Mouse (Mus musculus) gonadal fat pad, adult 2 months (tissue): Measurements from ENCODE around the gene BC030867. TPM values are rescaled to one million over a fixed set of nuclear protein-coding genes. Genes with fewer than 3 reads are reported as not detected.

Experiments
- polyA plus RNA-seq: library from polyadenylated mRNA; depleted of rRNA; stranded (reverse); fragments of >200 nt; gene quantifications from 2 replicates; pipeline ENCODE4 v1.2.3, GENCODE M21; 2012; rRNA removed

Gene BC030867
- polyA plus RNA-seq, 1 experiment = 1.1 TPM

Other genes starting within 250 kb of the BC030867 start
- 23.2 and 37.9 TPM in 2 replicates for gene Mpp3, start 220.4 kb upstream of the BC030867 start, polyA plus RNA-seq
- gene Cd300lg, start 207.4 kb upstream of the BC030867 start, polyA plus RNA-seq = 88.9 and 100.0 TPM in 2 replicates
- 54.0 and 78.5 TPM in 2 replicates for gene Mpp2, start 160.4 kb upstream of the BC030867 start, polyA plus RNA-seq
- 79.7 and 91.5 TPM in 2 replicates for gene Ppy, start 147.6 kb upstream of the BC030867 start, polyA plus RNA-seq
- 0.73 and 0.82 TPM in 2 replicates for gene Pyy, start 141.1 kb upstream of the BC030867 start, polyA plus RNA-seq
- 1.3 and 2.4 TPM in 2 replicates for gene Nags, start 103.4 kb upstream of the BC030867 start, polyA plus RNA-seq
- gene Tmem101, start 92.5 kb upstream of the BC030867 start, polyA plus RNA-seq = 19.6 and 21.1 TPM in 2 replicates
- 30.7 and 35.3 TPM in 2 replicates for gene Lsm12, start 63.6 kb upstream of the BC030867 start, polyA plus RNA-seq
- 130 and 136 TPM in 2 replicates for gene G6pc3, start 59.3 kb upstream of the BC030867 start, polyA plus RNA-seq
- gene Hdac5, start 18.7 kb upstream of the BC030867 start, polyA plus RNA-seq = 75.4 and 75.5 TPM in 2 replicates
- 0.88 and 1.5 TPM in 2 replicates for gene Asb16, start 19.9 kb downstream of the BC030867 start, polyA plus RNA-seq
- gene Tmub2, start 36.0 kb downstream of the BC030867 start, polyA plus RNA-seq = 58.8 and 66.7 TPM in 2 replicates
- gene Atxn7l3, start 47.7 kb downstream of the BC030867 start, polyA plus RNA-seq = 32.9 and 33.9 TPM in 2 replicates
- 27.5 and 36.5 TPM in 2 replicates for gene Ubtf, start 70.9 kb downstream of the BC030867 start, polyA plus RNA-seq
- gene Slc4a1, start 117.3 kb downstream of the BC030867 start, polyA plus RNA-seq = 0.35 and 0.36 TPM in 2 replicates
- gene Rundc3a, start 144.5 kb downstream of the BC030867 start, polyA plus RNA-seq = 0.95 and 1.1 TPM in 2 replicates
- 297 and 389 TPM in 2 replicates for gene Slc25a39, start 159.1 kb downstream of the BC030867 start, polyA plus RNA-seq
- gene Grn, start 181.4 kb downstream of the BC030867 start, polyA plus RNA-seq = 205 and 301 TPM in 2 replicates
- 35.5 and 51.3 TPM in 2 replicates for gene Fam171a2, start 198.8 kb downstream of the BC030867 start, polyA plus RNA-seq
- gene Itga2b, start 221.2 kb downstream of the BC030867 start, polyA plus RNA-seq = 18.0 and 20.6 TPM in 2 replicates